Mouse (Mus musculus): Measurements from ENCODE around the gene Elk3.

The Elk3 gene

GRCm38 (mm10) chr10:93233665-93234194 is 77.2 kb downstream of the Elk3 start:
- DNase-seq = no peak

GRCm38 (mm10) chr10:93231893-93232292 is 79.0 kb downstream of the Elk3 start:
- DNase-seq = no peak

GRCm38 (mm10) chr10:93231490-93231889 is 79.4 kb downstream of the Elk3 start:
- no peak for DNase-seq

- no peak for DNase-seq
These were observed 82.4 kb downstream of the Elk3 start for GRCm38 (mm10) chr10:93228401-93229007.

GRCm38 (mm10) chr10:93227921-93228320 is 83.0 kb downstream of the Elk3 start:
- DNase-seq = no peak

GRCm38 (mm10) chr10:93225751-93226150 is 85.2 kb downstream of the Elk3 start:
- DNase-seq = no peak

GRCm38 (mm10) chr10:93215051-93215763 is 95.7 kb downstream of the Elk3 start:
- DNase-seq = no peak

GRCm38 (mm10) chr10:93214251-93214650 is 96.7 kb downstream of the Elk3 start:
- DNase-seq = no peak

GRCm38 (mm10) chr10:93213339-93213738 is 97.6 kb downstream of the Elk3 start:
- no peak for DNase-seq

GRCm38 (mm10) chr10:93212699-93213098 is 98.2 kb downstream of the Elk3 start:
- no peak for DNase-seq

- no peak for DNase-seq
These were observed 103.8 kb downstream of the Elk3 start for GRCm38 (mm10) chr10:93207176-93207575.

GRCm38 (mm10) chr10:93205287-93205956 is 105.5 kb downstream of the Elk3 start:
- DNase-seq = no peak

- DNase-seq = no peak
These were observed 109.0 kb downstream of the Elk3 start for GRCm38 (mm10) chr10:93201846-93202458.

GRCm38 (mm10) chr10:93198958-93199357 is 112.0 kb downstream of the Elk3 start:
- no peak for DNase-seq

Data from embryo, embryonic 11 days (tissue).